Comparison of ENCODE assay signal across 15 mouse cellular contexts in the genomic region with DNA sequence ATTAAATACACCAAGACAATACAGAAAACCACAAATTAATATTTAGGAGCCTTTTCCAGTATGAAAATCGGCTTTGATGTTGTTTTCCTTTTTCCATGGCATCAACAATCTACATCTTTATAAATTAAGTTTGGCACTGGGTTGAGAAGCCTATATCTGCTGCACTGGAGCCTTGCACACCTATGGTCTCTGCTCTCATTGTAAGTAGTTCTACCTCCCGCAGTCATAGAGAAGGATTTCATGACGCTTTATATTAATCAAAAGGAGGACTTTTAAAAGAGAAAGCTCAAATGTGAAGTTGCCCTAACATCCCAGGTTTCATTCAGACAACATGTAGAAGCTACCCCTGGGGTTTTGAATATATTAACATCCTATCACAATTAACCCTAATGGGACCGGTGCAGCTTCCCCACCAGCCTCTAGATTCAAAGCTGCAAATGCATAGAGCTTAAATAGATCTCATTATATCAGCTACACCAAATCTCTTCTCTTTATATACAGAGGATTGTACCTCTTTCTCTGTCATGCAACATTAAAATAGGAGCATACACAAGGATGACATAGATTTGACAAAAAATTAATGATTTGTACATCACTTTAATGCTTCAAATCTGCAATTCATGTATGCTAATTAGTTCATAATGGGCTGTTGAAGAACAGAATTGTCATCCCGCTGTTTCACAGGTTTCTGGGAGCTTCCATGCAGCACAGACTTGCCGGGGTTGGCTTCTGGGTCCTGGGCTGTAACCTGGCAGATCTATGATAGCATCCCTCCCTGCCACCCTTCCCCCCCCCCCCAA.
DNase-seq lines count a peak whose midpoint lies in the region; ATAC-seq and TF ChIP-seq lines count a peak whose summit lies in the region.
"Had no signal": no experiment of that assay in that cellular context is flagged by ENCODE, and none has a peak within 500 bp of the region (broad histone marks: within the 10 kb centered on the region; RNA-seq: fewer than 3 reads in every experiment).

No protein-coding gene starts in this region.

- H3K9me3 ChIP-seq in hindbrain, embryonic 16.5 days (ENCODE audit: control insufficient read depth, low read length): no peaks in the 10 kb centered on the region
- H3K9me3 ChIP-seq: embryonic facial prominence, embryonic 13.5 days; lung, embryonic 15.5 days; stomach, embryonic 15.5 days had no signal

- H3K4me1 ChIP-seq in hindbrain, embryonic 16.5 days (ENCODE audit: control insufficient read depth, insufficient read depth, low read depth, low read length): no peaks in the 10 kb centered on the region; the same call in 1 of the 2 replicates
- 0 out of 2 replicates have a peak, but pooled peaks cover 3% of the 10 kb centered on the region for H3K4me1 ChIP-seq in olfactory bulb, adult 2 months (ENCODE audit: control insufficient read depth, insufficient read depth, low read length)
- H3K4me1 ChIP-seq: embryonic facial prominence, embryonic 13.5 days; lung, embryonic 15.5 days; megakaryocyte, embryonic 14.5 days; stomach, embryonic 15.5 days had no signal

- peak overlapping the region; percentile 16 for H3K4me3 ChIP-seq in hindbrain, embryonic 16.5 days (ENCODE audit: low read length)
- H3K4me3 ChIP-seq in olfactory bulb, adult 2 months (ENCODE audit: insufficient read depth, low read depth, low read length): no peak overlapping the region
- H3K4me3 ChIP-seq: embryonic facial prominence, embryonic 13.5 days; lung, embryonic 15.5 days; megakaryocyte, embryonic 14.5 days; stomach, embryonic 15.5 days had no signal

- ATAC-seq in hindbrain, embryonic 16.5 days: peak; percentile 83
- no peak for ATAC-seq in megakaryocyte-erythroid progenitor cell, adult 5-6 weeks (replicated peaks; ENCODE audit: low FRiP score, low TSS enrichment, poor library complexity, severe bottlenecking)

- H3K4me2 ChIP-seq in hindbrain, embryonic 16.5 days (ENCODE audit: low read length): peak overlapping the region; percentile 48
- H3K4me2 ChIP-seq: embryonic facial prominence, embryonic 13.5 days; liver, embryonic 11.5 days; lung, embryonic 15.5 days; stomach, embryonic 15.5 days had no signal

- H3K9ac ChIP-seq in hindbrain, embryonic 16.5 days (ENCODE audit: low read depth, low read length): peak overlapping the region; percentile 61
- H3K9ac ChIP-seq: embryonic facial prominence, embryonic 13.5 days; lung, embryonic 15.5 days; stomach, embryonic 15.5 days had no signal

- no peak for TF ChIP-seq CTCF in olfactory bulb, adult 2 months (IDR thresholded peaks at IDR 0.05; ENCODE audit: insufficient read depth, low read depth, low read length)

- no peak for TF ChIP-seq POLR2A in olfactory bulb, adult 2 months (IDR thresholded peaks at IDR 0.05; ENCODE audit: insufficient read depth, low read depth, low read length)

- H3K27ac ChIP-seq in hindbrain, embryonic 16.5 days (ENCODE audit: low read depth, low read length): peak overlapping the region; percentile 78
- peak overlapping the region; percentile 37; the same call in 1 of the 2 replicates for H3K27ac ChIP-seq in olfactory bulb, adult 2 months (ENCODE audit: insufficient read depth, low read depth, low read length)
- H3K27ac ChIP-seq: embryonic facial prominence, embryonic 13.5 days; kidney, postnatal 0 days; lung, embryonic 15.5 days; stomach, embryonic 15.5 days had no signal

- no peaks in the 10 kb centered on the region for H3K36me3 ChIP-seq in hindbrain, embryonic 16.5 days (ENCODE audit: control insufficient read depth, insufficient read depth, low read length)
- H3K36me3 ChIP-seq: embryonic facial prominence, embryonic 13.5 days; lung, embryonic 15.5 days; stomach, embryonic 15.5 days had no signal

- WGBS in hindbrain, embryonic 16.5 days: 38% methylated on average over 6 of the region's 6 CpGs
- 39% methylated on average over 6 of the region's 6 CpGs for WGBS in olfactory bulb, adult 2 months

- no peaks in the 10 kb centered on the region for H3K27me3 ChIP-seq in hindbrain, embryonic 16.5 days (replicated peaks; ENCODE audit: control insufficient read depth, insufficient read depth, low read length)
- H3K27me3 ChIP-seq: embryonic facial prominence, embryonic 13.5 days; lung, embryonic 15.5 days; stomach, embryonic 15.5 days had no signal

- peak; percentile 10 to 17 for DNase-seq in cerebellum, postnatal 10 days
- no peak for DNase-seq in cerebellum, adult 8-10 months
- peak; percentile 33 to 34 for DNase-seq in right cerebral cortex, postnatal 10 days (ENCODE audit: low spot score in 2 of 2)
- no peak for DNase-seq in right cerebral cortex, postnatal 36 days (ENCODE audit: low spot score in 2 of 2)
- DNase-seq in lung, postnatal 36 days: no peak
- DNase-seq: thymus, postnatal 36 days had no signal

Comparison
In these comparisons a context has a peak if more than half of its experiments do, and no peak if none do; other contexts are left out.
1. DNase-seq: peak in cerebellum, postnatal 10 days (2 of 2) and right cerebral cortex, postnatal 10 days (2 of 2); none in cerebellum, adult 8-10 months (single experiment), right cerebral cortex, postnatal 36 days (0 of 2) and lung, postnatal 36 days (single experiment).